Mouse (Mus musculus) activated CD4-positive, CD25-positive, alpha-beta regulatory T cell, adult 4 months (primary cell): ENCODE measurements around the gene Osgepl1. TPM values are rescaled to one million over a fixed set of nuclear protein-coding genes. Genes with fewer than 3 reads are reported as not detected.
"Not testable (repeated sequence)": the region's sequence is repeated elsewhere in the genome, so short reads cannot be mapped to it uniquely, and the experiment has no call there.

ENCODE experiments used
- ATAC-seq: one replicate; pipeline ENCODE4 v1.8.0; 2017
- polyA plus RNA-seq, 2 experiments: library from polyadenylated mRNA; unstranded; fragments of 100-300 nt; shearing (Covaris generic); gene quantifications; one replicate each; pipeline ENCODE4 v1.2.1; 2017

Gene Osgepl1
- 10 to 100 TPM; 15.7 to 19.3 TPM for polyA plus RNA-seq

DNA sequence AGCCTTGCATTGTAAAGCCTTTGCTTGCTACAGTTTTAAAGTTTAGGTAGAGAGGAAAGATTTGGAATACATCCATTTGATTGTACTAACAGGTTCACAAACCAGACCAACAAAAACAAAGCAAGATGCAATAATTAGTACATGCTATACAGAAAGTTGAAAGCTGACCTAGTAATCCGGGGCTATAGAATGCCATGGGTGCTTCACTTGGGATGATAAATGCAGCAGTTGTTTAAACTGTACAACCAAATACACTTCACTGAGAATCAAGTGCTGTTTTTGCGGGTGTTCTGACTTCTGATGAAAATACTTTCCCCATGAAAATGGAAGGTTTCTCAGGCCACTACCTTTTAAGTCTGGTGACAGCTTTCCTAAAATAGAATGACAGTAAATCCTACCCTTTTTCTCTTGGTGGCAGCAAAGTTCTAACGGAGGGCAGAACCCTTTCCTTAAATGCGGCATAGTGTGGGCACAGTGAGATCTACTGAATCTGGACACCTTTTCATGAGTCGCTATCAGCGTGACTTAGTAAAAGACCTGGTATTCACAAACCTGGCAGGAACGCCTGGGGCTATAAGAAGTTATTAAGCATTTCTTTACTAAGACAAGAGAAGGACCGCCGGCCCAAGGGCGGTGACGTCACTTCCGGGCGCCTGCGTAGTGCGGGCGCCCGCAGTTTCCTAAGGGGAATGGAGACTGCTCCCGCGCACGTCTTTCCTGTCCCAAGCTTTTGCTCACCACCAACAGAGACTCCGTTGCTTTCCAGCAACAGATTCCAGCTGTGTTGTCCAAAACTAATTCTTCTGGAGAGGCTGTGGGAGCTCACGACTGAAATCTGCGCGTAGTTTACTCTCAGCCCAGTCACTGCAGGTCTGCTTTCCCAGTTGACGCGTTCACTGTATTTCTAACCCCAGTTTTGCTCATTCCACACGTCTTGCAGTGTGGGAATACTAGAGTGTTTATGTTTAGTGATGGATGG, at the start of gene Osgepl1:
TSS of gene Osgepl1 (plus strand) at position 636 of the 979 bp plus-strand sequence.
- peak; percentile 95 for ATAC-seq

DNA sequence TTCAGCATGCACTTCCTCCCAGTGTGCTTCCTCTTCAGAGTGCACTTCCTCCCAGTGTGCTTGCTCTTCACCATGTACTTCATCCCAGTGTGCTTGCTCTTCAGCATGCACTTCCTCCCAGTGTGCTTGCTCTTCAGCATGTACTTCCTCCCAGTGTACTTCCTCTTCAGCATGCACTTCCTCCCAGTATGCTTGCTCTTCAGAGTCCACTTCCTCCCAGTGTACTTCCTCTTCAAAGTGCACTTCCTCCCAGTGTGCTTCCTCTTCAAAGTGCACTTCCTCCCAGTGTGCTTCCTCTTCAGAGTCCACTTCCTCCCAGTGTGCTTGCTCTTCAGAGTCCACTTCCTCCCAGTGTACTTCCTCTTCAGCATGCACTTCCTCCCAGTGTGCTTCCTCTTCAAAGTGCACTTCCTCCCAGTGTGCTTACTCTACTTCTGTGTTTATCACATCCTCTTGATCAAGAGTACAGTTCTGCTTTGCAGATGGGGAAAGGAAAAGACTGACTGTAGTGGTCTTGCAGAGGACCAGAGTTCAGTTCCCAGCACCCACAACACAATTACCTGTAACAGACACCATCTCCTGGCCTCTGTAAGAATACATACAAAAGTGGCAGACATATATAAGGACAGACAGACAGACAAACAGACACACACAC, 48.3 kb upstream of the Osgepl1 start:
- ATAC-seq = not testable (repeated sequence)

DNA sequence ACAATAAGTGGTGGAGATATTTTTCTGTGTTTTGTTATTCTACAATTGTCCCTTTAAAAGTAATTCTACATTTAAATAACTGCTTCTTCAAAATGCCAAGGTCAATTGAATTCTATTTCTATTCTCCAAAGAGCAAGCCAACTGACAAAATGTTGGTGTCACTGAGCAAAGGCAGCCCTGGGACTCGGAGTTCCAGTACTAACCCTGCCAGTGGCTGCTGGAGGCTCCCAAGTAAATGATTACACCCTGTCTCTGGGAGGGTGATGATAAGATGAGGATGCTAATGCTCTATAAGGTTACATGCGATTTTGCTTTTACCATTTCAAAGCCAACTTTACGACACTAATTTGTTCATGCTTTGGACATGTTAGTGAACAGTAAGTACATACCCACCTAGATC, 43.5 kb upstream of the Osgepl1 start:
- ATAC-seq = no peak

- ATAC-seq = no peak
Measured at GRCm38 (mm10) chr1:53272646-53273045, 40.8 kb upstream of the Osgepl1 start.

DNA sequence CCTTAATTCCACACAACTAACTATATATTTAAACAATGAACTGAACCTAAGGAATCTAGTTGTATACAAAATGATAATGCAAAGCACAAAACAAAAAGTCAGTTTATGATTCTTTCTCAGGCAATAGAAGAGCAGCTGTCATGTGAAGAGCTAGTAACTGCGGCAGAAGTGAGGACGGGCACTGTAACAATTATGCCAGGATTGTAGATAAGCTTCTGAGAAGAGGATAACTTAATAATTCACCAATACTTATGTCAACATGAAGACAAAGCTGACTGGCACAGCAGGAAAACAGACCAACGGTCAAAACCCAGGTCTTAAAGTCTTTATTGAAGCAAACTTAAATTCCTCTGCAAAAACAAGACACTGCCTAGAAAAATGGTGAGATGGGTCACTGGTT, 22.2 kb upstream of the Osgepl1 start:
- no peak for ATAC-seq

DNA sequence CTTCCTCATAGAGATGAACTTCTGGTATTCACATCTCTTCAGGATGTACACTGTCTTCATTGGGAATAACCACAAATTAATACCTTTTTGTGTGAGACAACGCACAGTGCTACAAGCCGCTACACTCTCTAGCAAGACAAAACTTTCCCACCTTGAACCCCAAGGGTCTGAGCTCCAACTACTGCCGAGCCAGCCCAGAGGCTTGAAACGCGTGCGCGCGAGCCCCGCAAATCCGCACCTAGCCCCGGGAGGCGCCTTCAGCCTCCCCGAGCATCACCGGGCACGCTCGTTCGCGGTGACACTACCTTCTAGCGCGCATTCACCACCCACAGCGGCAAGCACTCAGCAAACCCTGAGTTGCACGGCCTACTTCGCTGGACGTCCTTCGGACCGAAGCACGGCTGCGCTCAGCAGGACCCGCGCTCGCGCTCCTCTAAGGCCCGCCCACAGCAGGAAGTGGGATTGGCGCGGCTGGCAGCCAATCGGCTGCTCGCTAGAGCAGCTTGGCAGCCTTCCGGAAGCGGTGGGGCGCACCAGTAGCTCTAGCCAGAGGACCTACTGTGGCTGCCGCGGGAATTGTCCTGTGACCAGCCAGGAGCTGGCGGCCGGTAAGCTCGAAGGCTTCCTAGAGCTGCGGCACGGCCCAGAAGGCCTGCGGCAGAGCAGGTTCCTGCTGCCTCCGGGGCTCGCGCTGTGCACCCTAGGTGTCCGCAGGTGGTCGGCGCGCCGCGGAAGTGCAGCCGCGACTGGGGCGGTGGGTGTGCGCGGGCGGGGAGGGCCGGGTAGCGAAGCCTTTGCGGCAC, 16.6 kb upstream of the Osgepl1 start, which contains the start of the genes Pms1, Ormdl1 and Gm28778:
TSS of gene Pms1 (minus strand) at position 438 of the 803 bp plus-strand sequence.
TSS of gene Ormdl1 (plus strand) at position 515 of the 803 bp plus-strand sequence.
TSS of gene Gm28778 (plus strand) at position 531 of the 803 bp plus-strand sequence.
- ATAC-seq = peak; percentile 98

GRCm38 (mm10) chr1:53300506-53300905, 12.9 kb upstream of the Osgepl1 start:
- no peak for ATAC-seq

- no peak for ATAC-seq
Measured at GRCm38 (mm10) chr1:53321662-53322344, 8.4 kb downstream of the Osgepl1 start.

GRCm38 (mm10) chr1:53323254-53323653, 9.8 kb downstream of the Osgepl1 start:
- no peak for ATAC-seq

- no peak for ATAC-seq
Measured at GRCm38 (mm10) chr1:53324277-53324676, 10.9 kb downstream of the Osgepl1 start.

- no peak for ATAC-seq
Measured at GRCm38 (mm10) chr1:53324827-53325494, 11.5 kb downstream of the Osgepl1 start.

DNA sequence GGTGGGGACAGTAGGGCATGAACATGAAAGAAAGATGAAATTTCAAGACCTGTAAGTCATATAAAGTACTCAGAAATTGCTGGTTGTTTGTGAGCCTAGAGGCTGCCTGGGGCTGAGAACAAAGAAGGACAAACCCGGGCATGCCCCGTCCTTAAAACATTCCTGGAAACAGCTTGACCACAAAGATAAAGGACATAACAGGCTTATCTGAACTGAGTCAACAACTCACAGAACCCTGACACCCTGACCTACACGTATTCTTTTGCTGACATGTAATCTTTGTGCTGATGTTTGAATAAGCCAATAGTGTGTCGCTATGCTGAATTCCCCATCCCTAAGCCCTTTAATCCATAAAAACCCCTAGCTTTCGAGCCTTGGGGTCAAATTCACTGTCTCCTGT, 20.1 kb downstream of the Osgepl1 start:
- ATAC-seq = not testable (repeated sequence)

- ATAC-seq = no peak
Measured at GRCm38 (mm10) chr1:53335465-53335864, 22.0 kb downstream of the Osgepl1 start.

DNA sequence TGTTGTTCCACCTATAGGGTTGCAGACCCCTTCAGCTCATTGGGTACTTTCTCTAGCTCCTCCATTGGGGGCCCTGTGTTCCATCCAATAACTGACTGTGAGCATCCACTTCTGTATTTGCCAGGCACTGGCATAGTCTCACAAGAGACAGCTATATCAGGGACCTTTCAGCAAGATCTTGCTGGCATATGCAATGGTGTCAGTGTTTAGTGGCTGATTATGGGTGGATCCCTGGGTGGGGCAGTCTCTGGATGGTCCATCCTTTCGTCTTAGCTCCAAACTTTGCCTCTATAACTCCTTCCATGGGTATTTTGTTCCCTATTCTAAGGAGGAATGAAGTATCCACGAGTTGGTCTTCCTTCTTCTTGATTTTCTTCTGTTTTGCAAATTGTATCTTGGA, 24.0 kb downstream of the Osgepl1 start:
- not testable (repeated sequence) for ATAC-seq

GRCm38 (mm10) chr1:53341071-53341470, 27.6 kb downstream of the Osgepl1 start:
- ATAC-seq = no peak

- ATAC-seq = peak; percentile 98
Measured at GRCm38 (mm10) chr1:53352327-53353261, 39.2 kb downstream of the Osgepl1 start, which contains the start of the genes Asdurf, Gm28551 and Asnsd1. Asdurf (minus strand) TSS chr1:53352619. Gm28551 (minus strand) TSS chr1:53352667. Asnsd1 (minus strand) TSS chr1:53352752.

DNA sequence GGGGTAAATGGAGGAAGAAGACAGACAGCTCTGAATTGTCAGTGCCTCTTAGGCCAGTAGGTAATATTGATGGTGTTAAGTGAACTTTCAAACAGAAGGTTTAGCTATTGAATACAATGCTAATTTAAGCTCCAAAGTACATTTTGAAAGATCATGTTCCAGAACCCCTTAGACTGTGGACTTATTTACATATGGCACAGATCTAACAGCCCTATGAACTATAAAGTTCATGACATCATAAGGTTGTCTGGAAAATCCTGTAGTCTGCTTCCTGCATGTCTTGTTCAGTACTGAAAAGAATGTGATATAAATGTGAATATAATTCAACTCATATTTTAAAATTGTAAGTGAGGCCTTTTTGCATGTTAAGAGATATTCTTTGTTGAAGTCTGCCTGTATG, 45.6 kb downstream of the Osgepl1 start:
- ATAC-seq = no peak
